Mouse (Mus musculus): ENCODE results near the gene Agk. TPM values are rescaled to one million over a fixed set of nuclear protein-coding genes. Genes with fewer than 3 reads are reported as not detected.

The Agk gene
- polyA plus RNA-seq, 1 experiment: 33.9 TPM

DNA sequence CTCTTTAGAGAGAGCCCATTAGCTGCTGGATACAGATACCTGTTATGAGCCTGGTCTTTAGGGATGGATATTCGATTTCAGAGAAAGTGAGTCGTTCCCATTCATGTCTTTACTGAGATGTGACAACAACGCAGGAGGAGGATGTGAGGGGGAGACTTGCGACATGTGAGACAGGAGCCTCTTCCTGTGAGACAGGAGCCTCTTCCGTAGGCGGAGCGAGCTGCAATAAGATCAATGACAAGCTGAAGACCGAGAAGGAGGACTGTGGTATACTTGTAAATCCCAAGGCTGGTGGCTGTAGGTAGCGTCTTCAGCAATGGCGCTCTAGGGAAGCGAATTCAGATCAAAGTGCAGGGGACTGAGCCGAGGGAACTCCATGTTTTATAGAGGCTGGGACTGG, 114.8 kb downstream of the Agk start:
- no peak for DNase-seq (ENCODE audit: extremely low spot score in 1 of 2, low spot score in 1 of 2)

DNA sequence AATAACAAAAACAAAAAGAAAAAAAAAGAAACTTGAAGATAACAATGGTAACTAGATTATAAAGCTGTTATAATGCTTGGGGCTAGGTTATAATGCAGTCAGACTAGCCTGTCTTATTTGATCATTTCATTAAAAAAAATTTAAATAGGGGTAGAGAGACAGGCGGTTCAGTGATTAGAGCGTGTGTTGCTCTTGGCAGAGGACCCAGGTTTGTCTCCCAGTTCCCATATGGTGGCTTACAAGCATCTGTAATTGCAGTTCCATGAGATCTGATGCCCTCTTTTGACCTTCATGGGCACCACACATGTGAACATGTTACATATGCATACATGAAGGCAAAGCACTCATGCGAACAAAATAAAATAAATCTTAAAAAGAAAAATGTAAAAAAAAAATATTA, 116.3 kb downstream of the Agk start:
- no peak for DNase-seq (ENCODE audit: extremely low spot score in 1 of 2, low spot score in 1 of 2)

DNA sequence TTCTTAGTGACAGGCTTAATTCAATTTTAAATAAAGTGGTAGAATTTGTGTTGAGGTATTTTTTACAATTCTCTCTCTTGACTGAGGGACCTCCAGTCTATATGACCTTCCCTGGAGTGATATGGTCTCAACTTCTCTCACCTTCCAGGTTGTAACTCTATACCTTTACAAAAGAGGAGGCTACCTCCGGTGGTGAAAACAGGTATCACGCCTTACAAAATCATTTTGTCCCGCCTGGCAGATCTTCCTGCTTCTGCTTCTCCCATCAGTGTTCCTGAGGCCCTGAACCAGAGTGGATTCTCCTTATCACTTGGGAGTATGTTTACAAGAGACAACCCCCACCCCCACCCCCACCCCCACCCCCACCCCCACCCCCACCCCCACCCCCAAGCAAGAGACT, 116.8 kb downstream of the Agk start:
- no peak for DNase-seq (ENCODE audit: extremely low spot score in 1 of 2, low spot score in 1 of 2)

DNA sequence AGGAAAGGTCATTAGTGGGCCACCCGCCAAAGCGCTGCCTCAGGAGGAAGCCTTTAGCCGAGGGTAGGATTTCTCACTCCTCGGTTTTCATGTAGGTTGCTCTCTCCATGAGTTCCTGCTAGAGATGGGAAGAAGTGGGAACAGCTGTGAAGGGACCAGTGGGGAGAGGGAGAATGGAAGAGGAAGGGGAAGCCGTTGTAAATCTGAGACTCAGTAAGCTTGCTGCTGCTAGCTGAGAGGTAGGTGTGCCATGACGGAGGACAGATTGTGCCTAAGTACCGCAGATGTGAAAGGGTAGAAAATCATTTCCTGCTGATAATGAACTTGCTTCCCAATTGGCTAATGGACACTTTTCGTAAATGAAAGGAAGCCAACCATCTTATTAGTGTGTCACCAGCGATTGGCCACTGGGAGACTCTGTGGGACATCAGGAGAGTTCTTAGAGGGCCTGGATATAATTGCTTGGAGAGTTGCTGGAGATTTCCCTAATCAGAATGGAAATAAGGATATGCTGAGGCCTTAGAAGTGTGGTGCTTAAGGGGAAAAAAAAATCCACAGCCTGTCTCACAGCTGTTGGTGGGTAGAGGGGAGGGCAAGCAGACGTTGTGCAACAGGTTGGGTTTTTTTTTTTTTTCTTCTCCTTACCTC, 118.4 kb downstream of the Agk start:
- DNase-seq (ENCODE audit: extremely low spot score in 1 of 2, low spot score in 1 of 2): no peak

Other genes starting within 250 kb of the Agk start
- gene E330009J07Rik, start 111.0 kb downstream of the Agk start, polyA plus RNA-seq (2012; rRNA removed): 24.1 and 24.5 TPM in 2 replicates
- 0.06 and 0.11 TPM in 2 replicates for gene Wee2, start 113.9 kb downstream of the Agk start, polyA plus RNA-seq (2012; rRNA removed)
- gene Ssbp1, start 146.2 kb downstream of the Agk start, polyA plus RNA-seq (2012; rRNA removed): 55.2 and 61.3 TPM in 2 replicates
- gene Tas2r137, start 166.1 kb downstream of the Agk start, polyA plus RNA-seq (2012; rRNA removed): 0.10 and 0.23 TPM in 2 replicates
- 0.11 and 0.20 TPM in 2 replicates for gene Tas2r108, start 168.4 kb downstream of the Agk start, polyA plus RNA-seq (2012; rRNA removed)
- gene Prss37, start 194.3 kb downstream of the Agk start, polyA plus RNA-seq (2012; rRNA removed): not detected in 2 replicates
- not detected in 2 replicates for gene Olfr461, start 229.9 kb downstream of the Agk start, polyA plus RNA-seq (2012; rRNA removed)
- gene Olfr460, start 244.3 kb downstream of the Agk start, polyA plus RNA-seq (2012; rRNA removed): 0.16 and 0.23 TPM in 2 replicates

Data from frontal cortex, adult 2 months (tissue).